Mouse (Mus musculus) ovary, postnatal 10 days (tissue): ENCODE results near the gene Neurl1a.
A peak's percentile ranks its signal among the peaks of the same experiment; 100 is the strongest.

Experiments
- DNase-seq: peaks from one replicate; pipeline ENCODE4 v3.0.0; 2022; ENCODE audit warnings: low spot score

Gene Neurl1a

GRCm38 (mm10) chr19:47213470-47213869, 34.9 kb downstream of the Neurl1a start:
- DNase-seq: no peak

- no peak for DNase-seq
Measured at GRCm38 (mm10) chr19:47216766-47217165, 38.1 kb downstream of the Neurl1a start.

- no peak for DNase-seq
Measured at GRCm38 (mm10) chr19:47219622-47220021, 41.0 kb downstream of the Neurl1a start.

GRCm38 (mm10) chr19:47220232-47220631, 41.6 kb downstream of the Neurl1a start:
- no peak for DNase-seq

GRCm38 (mm10) chr19:47221006-47221405, 42.4 kb downstream of the Neurl1a start:
- no peak for DNase-seq

- DNase-seq: no peak
Measured at GRCm38 (mm10) chr19:47221500-47222153, 43.0 kb downstream of the Neurl1a start.

GRCm38 (mm10) chr19:47222154-47222840, 43.7 kb downstream of the Neurl1a start:
- DNase-seq: no peak

GRCm38 (mm10) chr19:47222841-47223557, 44.4 kb downstream of the Neurl1a start:
- no peak for DNase-seq

GRCm38 (mm10) chr19:47224743-47225142, 46.1 kb downstream of the Neurl1a start:
- no peak for DNase-seq

GRCm38 (mm10) chr19:47225791-47226190, 47.2 kb downstream of the Neurl1a start:
- DNase-seq: no peak

- DNase-seq: peak; percentile 35
Measured at GRCm38 (mm10) chr19:47228725-47229252, 50.2 kb downstream of the Neurl1a start.

- no peak for DNase-seq
Measured at GRCm38 (mm10) chr19:47229461-47229860, 50.8 kb downstream of the Neurl1a start.

GRCm38 (mm10) chr19:47230082-47230481, 51.5 kb downstream of the Neurl1a start:
- no peak for DNase-seq

- DNase-seq: no peak
Measured at GRCm38 (mm10) chr19:47230682-47231081, 52.1 kb downstream of the Neurl1a start.

GRCm38 (mm10) chr19:47231389-47231788, 52.8 kb downstream of the Neurl1a start:
- no peak for DNase-seq

- no peak for DNase-seq
Measured at GRCm38 (mm10) chr19:47232077-47232865, 53.7 kb downstream of the Neurl1a start.

GRCm38 (mm10) chr19:47233087-47233486, 54.5 kb downstream of the Neurl1a start:
- no peak for DNase-seq

GRCm38 (mm10) chr19:47240076-47240475, 61.5 kb downstream of the Neurl1a start:
- no peak for DNase-seq

GRCm38 (mm10) chr19:47240957-47241356, 62.3 kb downstream of the Neurl1a start:
- DNase-seq: no peak

GRCm38 (mm10) chr19:47242227-47242626, 63.6 kb downstream of the Neurl1a start:
- no peak for DNase-seq

- DNase-seq: no peak
Measured at GRCm38 (mm10) chr19:47245512-47245911, 66.9 kb downstream of the Neurl1a start.

GRCm38 (mm10) chr19:47247791-47248190, 69.2 kb downstream of the Neurl1a start:
- no peak for DNase-seq
